In genomic region chr12:108489741-108490140, GRCm38 (mm10) we compare ENCODE assay signal across 21 mouse cellular contexts.
DNase-seq lines count a peak whose midpoint lies in the region; ATAC-seq and TF ChIP-seq lines count a peak whose summit lies in the region.
"Had no signal": no experiment of that assay in that cellular context is flagged by ENCODE, and none has a peak within 500 bp of the region (broad histone marks: within the 10 kb centered on the region; RNA-seq: fewer than 3 reads in every experiment).

No protein-coding gene starts in this region.

- H3K4me2 ChIP-seq in hindbrain, postnatal 0 days (ENCODE audit: low read depth, low read length) = no peak overlapping the region
- no peak overlapping the region for H3K4me2 ChIP-seq in midbrain, embryonic 14.5 days (ENCODE audit: low read length)
- H3K4me2 ChIP-seq: forebrain, embryonic 12.5 days; heart, embryonic 12.5 days; hindbrain, embryonic 15.5 days; kidney, embryonic 15.5 days; neural tube, embryonic 12.5 days had no signal

- no peak overlapping the region for H3K27ac ChIP-seq in hindbrain, postnatal 0 days
- H3K27ac ChIP-seq in hindbrain, embryonic 10.5 days = no peak overlapping the region
- no peak overlapping the region for H3K27ac ChIP-seq in midbrain, embryonic 14.5 days (replicated peaks; ENCODE audit: low read depth, low read length)
- H3K27ac ChIP-seq: hindbrain, embryonic 15.5 days; kidney, embryonic 15.5 days; neural tube, embryonic 12.5 days had no signal

- H3K36me3 ChIP-seq in hindbrain, postnatal 0 days (ENCODE audit: insufficient read depth, low read length) = no peaks in the 10 kb centered on the region
- H3K36me3 ChIP-seq in hindbrain, embryonic 10.5 days = peaks cover 20% of the 10 kb centered on the region; the same call in 1 of the 2 replicates
- H3K36me3 ChIP-seq in midbrain, embryonic 14.5 days (ENCODE audit: control insufficient read depth, insufficient read depth, low read length) = no peaks in the 10 kb centered on the region
- H3K36me3 ChIP-seq: forebrain, embryonic 12.5 days; G1E; heart, embryonic 12.5 days; hindbrain, embryonic 15.5 days; neural tube, embryonic 12.5 days had no signal

- WGBS in hindbrain, postnatal 0 days = 23% methylated on average over 2 of the region's 2 CpGs
- 68% methylated on average over 2 of the region's 2 CpGs for WGBS in hindbrain, embryonic 10.5 days
- 4% methylated on average over 2 of the region's 2 CpGs for WGBS in midbrain, embryonic 14.5 days

- peak; percentile 61 to 64 for DNase-seq in cerebellum, postnatal 10 days
- DNase-seq in hindbrain, postnatal 0 days (ENCODE audit: low spot score) = peak; percentile 22
- no peak for DNase-seq in hindbrain, embryonic 10.5 days (ENCODE audit: low spot score)
- DNase-seq in Muller cell, postnatal 12 days (ENCODE audit: inconsistent ontology term) = peak; percentile 64
- peak; percentile 40 for DNase-seq in midbrain, embryonic 14.5 days
- DNase-seq: adrenal gland, postnatal 25 days; cerebellum, adult 18-20 months; heart, postnatal 14 days; liver, postnatal 0 days; right cerebral cortex, postnatal 14 days; thymus, postnatal 14 days had no signal

- H3K9me3 ChIP-seq in hindbrain, postnatal 0 days (ENCODE audit: low read length) = no peaks in the 10 kb centered on the region
- no peaks in the 10 kb centered on the region for H3K9me3 ChIP-seq in hindbrain, embryonic 10.5 days
- H3K9me3 ChIP-seq in midbrain, embryonic 14.5 days (ENCODE audit: control insufficient read depth, low read length) = no peaks in the 10 kb centered on the region
- H3K9me3 ChIP-seq: forebrain, embryonic 12.5 days; heart, embryonic 12.5 days; hindbrain, embryonic 15.5 days; kidney, embryonic 15.5 days; neural tube, embryonic 12.5 days had no signal

- no peaks in the 10 kb centered on the region; the same call in 1 of the 2 replicates for H3K4me1 ChIP-seq in hindbrain, postnatal 0 days (ENCODE audit: insufficient read depth, low read length)
- H3K4me1 ChIP-seq in hindbrain, embryonic 10.5 days (replicated peaks) = peaks cover 38% of the 10 kb centered on the region
- H3K4me1 ChIP-seq in midbrain, embryonic 14.5 days (ENCODE audit: control insufficient read depth, insufficient read depth, low read length) = peaks cover 14% of the 10 kb centered on the region

- no peak for TF ChIP-seq CTCF in hindbrain, postnatal 0 days (IDR thresholded peaks at IDR 0.05; ENCODE audit: low read depth)

- ATAC-seq in cerebellum, adult (ENCODE audit: insufficient number of reproducible peaks, low FRiP score, low TSS enrichment) = no peak
- ATAC-seq in hindbrain, postnatal 0 days = no peak
- 0 out of 2 replicates have a peak, but pooled peaks have one; percentile 40 for ATAC-seq in midbrain, embryonic 14.5 days (ENCODE audit: low FRiP score, low TSS enrichment)
- ATAC-seq in frontal cortex, adult (ENCODE audit: low TSS enrichment) = no peak
- no peak for ATAC-seq in granulocyte monocyte progenitor cell, adult 5-6 weeks (replicated peaks; ENCODE audit: poor library complexity, severe bottlenecking)
- ATAC-seq: intestine, postnatal 0 days; liver, postnatal 0 days had no signal

- H3K9ac ChIP-seq in hindbrain, postnatal 0 days (replicated peaks; ENCODE audit: low read length) = no peak overlapping the region
- no peak overlapping the region for H3K9ac ChIP-seq in midbrain, embryonic 14.5 days (replicated peaks; ENCODE audit: low read length)
- H3K9ac ChIP-seq: forebrain, embryonic 12.5 days; heart, embryonic 12.5 days; hindbrain, embryonic 15.5 days; kidney, embryonic 15.5 days; liver, postnatal 0 days; neural tube, embryonic 12.5 days had no signal

- H3K4me3 ChIP-seq in hindbrain, postnatal 0 days (ENCODE audit: low read length) = no peak overlapping the region
- H3K4me3 ChIP-seq in hindbrain, embryonic 10.5 days = no peak overlapping the region
- H3K4me3 ChIP-seq in midbrain, embryonic 14.5 days (replicated peaks; ENCODE audit: low read depth, low read length) = no peak overlapping the region
- H3K4me3 ChIP-seq: forebrain, embryonic 12.5 days; heart, embryonic 12.5 days; hindbrain, embryonic 15.5 days; kidney, embryonic 15.5 days; neural tube, embryonic 12.5 days had no signal

- no peaks in the 10 kb centered on the region for H3K27me3 ChIP-seq in hindbrain, postnatal 0 days (ENCODE audit: insufficient read depth, low read length)
- no peaks in the 10 kb centered on the region for H3K27me3 ChIP-seq in hindbrain, embryonic 10.5 days (ENCODE audit: insufficient read depth, poor library complexity, severe bottlenecking)
- no peaks in the 10 kb centered on the region for H3K27me3 ChIP-seq in midbrain, embryonic 14.5 days (ENCODE audit: control insufficient read depth, insufficient read depth, low read length)
- H3K27me3 ChIP-seq: forebrain, embryonic 12.5 days; heart, embryonic 12.5 days; hindbrain, embryonic 15.5 days; kidney, embryonic 15.5 days; neural tube, embryonic 12.5 days had no signal
